Mouse (Mus musculus) layer of hippocampus, adult 18-20 months (tissue): Measurements from ENCODE around the gene Ccdc146. TPM values are rescaled to one million over a fixed set of nuclear protein-coding genes. Genes with fewer than 3 reads are reported as not detected.
A peak's percentile ranks its signal among the peaks of the same experiment; 100 is the strongest.
"Not testable (repeated sequence)": the region's sequence is repeated elsewhere in the genome, so short reads cannot be mapped to it uniquely, and the experiment has no call there.

Experiments used
- DNase-seq, 2 experiments: peaks; one replicate each; pipeline ENCODE4 v3.0.0; 2022; ENCODE audit warnings: low spot score in 2 of 2
- total RNA-seq, 2 experiments: library from RNA; stranded (reverse); gene quantifications; 2 replicates each; pipeline ENCODE4 v1.2.3; 2021

Ccdc146 gene
- total RNA-seq, 2 experiments from 2014 or later: 0.48 to 0.69 TPM

DNA sequence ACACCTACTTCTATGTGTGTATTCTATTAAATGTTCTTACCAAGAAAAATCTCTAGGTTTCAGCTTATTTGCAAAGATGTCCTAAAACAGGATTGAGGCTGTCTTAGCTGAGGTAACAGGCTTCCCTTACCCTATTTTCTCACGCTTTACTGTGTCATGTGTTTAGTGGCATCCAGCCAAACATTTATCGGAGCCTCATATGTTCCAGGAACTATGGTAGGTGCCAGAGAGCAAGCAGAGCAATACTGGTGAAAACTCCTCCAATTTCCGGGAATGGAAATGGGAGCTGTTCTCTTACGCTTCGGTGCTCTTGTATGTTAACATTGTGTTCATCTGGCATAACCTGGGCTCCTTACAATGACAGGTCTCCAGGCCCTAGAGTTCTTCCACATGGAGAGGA is 92.8 kb downstream of the Ccdc146 start:
- no peak for DNase-seq

DNA sequence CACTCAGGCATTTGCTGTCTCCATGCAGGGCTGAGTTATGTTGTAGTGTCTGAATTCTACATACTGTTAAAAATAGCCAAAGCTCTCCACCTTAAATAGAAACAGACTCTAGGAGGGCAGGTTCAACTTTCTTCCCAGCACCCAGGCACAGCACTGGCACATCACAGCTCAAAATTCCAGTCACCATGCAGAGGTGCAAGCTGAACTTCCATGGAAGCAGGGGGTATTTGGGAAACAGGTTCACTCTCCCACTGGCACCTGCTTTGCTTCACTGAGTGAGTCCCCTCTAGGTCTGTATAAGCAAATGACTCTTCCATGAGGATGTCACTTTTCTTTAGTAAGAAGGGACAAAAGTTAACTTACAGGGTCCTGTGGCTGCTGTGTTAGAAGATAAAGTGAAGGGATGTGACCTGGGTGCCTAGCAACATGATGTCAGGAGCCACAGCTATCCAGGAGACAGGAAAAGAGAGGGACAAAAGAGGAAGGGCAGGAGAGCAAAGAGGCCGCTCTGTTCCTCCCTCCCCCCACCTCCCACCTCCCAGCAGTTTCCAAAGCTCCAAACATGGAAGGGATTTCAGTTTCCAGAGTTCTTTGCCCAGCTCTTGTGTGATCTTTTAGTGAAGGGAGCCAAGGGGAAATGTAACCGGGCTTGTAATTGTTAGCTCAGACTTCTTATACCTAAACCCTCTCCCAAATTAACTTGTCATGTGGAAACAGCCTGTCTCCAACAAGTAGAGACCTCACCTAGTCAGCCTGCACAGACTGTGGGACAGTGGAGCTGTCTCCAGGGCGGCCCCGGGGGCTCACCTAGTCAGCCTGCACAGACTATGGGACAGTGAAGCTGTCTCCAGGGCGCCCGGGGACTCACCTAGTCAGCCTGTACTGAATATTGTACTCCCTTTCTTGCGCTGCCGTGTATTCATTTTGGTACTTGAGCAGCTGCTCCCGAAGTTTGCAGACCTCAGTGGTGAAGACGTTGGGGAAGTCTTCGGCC is 94.5 kb downstream of the Ccdc146 start:
- DNase-seq: no peak

DNA sequence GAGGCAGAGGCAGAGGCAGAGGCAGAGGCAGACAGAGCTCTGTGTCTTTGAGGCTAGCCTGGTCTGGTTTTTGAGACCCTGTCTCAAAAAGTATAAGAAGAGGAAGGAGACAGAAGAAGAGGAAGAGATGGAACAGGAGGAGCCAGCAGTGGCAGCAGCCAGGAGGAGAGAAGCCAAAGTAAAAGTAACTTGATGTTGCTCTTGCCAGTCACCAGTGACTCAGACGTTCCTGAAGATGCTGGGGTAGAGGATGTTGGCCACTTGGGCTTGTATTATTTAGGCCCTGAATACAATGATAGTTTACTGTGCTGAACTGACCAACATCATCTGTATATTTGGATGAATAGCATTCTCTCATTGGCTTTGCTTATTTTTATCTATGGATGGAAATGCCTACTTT is 95.9 kb downstream of the Ccdc146 start:
- DNase-seq: no peak

DNA sequence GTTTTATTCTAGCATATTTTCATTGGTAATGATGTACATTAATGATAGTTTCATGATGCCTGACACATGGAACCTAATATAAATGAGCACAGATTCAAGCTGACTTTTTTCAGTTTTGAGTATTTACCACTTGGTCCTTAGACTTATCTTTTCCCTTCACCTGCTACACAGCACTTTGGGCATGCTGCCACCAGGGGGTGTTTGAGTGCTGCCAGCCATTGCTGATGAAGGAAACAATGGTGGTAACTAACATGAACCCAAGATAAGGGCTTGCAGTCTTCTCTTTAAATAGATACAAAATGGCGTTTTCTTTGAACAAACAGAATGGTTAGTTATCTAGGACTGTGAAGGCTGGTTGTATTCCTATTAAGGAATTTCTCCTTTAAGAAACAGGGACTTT is 98.0 kb downstream of the Ccdc146 start:
- DNase-seq: peak in 1 of 2 experiments; percentile 41

DNA sequence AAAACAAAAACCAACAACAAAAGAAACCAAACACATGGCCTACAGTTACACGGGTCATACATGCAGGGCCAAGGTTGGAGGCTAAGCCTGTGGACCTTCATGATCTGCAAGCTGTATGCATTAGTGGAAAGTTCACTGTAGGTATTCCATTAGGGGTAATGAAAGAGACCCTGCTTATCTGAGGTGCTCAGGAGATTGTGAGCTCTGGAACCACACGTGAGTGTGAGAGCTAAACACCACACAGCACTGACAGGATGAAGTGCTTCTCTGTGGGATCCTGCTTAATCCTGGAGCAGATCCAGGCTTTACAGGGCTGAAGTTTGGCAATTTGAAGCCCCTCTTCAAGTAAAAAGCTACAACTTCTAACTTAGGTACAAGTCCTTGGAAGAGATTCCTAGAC is 104.3 kb downstream of the Ccdc146 start:
- DNase-seq: no peak

DNA sequence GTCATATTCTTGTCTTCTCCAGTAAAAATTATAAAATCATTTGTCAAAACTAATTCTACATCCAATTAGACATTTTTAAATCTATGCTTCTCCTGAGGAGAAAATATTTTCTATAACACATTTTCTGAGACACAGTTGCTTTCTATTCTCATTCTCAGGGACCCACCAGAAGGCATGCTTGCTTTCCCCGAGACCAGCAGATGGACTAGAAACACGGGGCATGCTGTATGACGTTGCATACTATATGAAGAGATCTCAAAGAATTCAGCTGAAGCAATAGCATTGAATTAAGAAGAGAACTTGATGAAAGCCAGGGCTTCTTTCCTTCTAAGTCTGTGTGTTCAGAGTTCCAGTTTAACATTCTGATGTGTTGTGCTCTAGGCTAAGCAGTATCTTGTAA is 109.8 kb downstream of the Ccdc146 start:
- no peak for DNase-seq

DNA sequence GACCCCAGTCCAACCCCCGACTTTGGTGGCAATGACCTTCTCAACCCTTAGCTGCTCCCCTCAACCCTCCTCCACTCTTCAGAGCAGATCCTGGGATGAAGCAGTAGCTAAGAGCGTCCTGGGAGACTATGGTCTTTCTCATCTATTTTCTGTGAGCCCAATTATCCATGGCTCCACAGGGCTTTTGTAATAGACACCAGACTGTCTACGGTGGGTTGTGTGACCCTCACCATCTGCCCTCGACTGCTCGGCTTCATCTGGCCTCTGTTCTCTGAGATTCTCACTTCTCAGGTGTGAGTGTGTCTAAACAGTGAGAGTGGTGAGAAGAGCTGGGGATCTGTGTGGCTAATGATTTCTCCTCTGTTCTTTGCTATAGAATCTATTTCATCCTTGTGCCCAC is 117.3 kb downstream of the Ccdc146 start:
- DNase-seq: no peak

DNA sequence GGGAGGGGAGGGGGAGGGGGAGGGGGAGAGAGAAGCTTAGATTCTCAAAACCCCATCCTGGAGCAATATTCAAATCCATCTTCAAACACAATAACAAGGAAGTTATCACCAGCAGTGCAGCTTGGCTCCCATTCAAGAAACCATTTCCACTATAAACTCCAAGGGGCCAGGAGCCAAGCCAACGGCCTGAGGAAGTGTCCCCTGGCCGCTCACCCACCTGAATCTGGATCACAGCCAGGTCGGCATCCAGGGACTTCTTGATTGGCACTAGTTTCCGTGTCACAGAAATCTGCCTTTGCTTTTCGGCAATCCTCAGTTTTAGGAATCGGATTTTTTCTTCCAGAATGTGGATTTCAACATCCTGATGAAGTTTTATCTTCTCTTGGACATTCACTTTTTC is 123.5 kb downstream of the Ccdc146 start:
- no peak for DNase-seq

DNA sequence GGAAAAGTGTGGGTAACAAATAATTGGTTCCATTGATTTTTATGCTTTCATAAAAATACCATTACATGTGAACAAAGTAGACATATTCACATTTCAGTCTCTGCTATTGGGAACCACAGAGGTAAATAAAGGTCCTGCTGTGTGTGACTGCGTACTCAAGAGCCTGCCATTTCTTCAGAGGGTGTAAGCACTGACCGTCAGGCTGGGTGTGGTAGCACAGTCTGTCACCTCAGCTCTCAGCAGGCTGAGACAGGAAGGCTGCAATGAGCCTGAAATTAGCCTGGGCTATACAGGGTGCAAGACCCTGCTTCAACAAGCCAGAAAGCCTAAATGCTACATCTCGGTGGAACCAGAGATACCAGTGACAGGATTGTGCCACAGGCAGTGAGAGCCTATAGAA is 124.4 kb downstream of the Ccdc146 start:
- DNase-seq: no peak

DNA sequence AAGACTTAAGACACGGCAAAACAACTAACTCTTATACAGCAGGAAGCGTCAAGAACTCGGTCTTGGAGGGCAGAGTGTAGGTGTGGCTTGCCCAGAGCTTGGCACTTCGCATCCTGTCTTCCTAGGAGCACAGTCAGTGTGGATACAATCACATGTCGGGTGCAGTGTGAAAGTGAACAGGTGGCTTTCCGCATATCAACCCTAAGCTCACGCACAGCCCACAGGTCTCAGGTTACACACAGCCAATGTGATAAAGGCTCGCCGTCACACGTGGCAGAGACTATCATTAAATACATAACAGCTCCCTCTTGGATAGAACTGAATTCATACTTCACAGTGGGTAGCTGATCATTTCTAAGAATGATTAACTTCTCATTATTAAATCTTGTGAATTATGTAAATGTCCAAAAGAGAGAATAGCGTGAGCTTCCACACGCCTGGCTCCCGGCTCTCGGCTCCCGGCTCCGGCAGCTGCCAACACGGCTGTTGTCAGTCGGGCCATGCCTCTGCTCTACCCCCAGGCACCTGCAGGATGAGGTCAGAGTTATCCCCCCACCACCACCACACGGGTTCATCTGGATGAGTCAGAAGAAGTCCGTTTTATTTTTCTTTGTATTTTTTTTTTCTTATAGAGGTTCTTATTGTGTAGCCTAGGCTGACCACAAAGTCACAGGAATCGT is 125.3 kb downstream of the Ccdc146 start:
- no peak for DNase-seq

DNA sequence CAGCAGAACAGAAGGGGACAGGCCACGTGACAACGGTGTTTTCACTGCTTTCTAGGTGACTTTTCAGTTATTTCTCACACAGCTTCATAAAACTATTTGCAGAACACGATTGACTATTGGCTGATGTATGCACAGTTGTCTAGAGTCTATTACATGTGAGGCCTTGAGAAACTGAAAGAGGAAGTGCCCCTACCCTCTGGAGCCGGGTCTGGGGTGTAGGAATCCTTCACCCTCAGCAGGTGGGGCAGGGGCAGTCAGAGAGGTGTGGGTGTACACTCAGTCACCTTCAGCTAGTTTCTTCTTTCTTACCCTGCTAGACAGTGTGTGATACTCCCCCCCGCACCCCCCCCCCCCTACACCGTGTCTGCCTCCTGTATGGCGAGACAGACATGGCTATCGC is 128.8 kb downstream of the Ccdc146 start:
- DNase-seq: no peak

DNA sequence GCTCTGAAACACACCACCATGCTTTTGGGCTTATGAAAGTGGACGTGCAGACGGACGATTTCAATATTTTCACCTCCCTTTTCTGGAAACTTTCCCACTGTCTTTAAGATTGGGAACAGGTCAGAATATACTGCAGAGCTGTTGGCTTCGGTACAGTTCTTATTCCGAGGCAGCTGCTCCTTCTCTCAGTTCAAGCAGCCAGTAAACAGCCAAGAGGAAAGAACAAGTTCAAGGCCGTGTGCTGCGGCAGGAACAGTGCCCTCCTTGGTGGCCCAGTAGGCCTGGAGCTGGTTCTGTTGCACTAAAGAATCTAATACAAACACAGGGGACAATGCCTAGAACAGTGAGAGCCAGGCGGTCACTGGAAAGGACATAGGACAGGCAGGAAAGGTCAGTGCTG is 133.9 kb downstream of the Ccdc146 start:
- DNase-seq: no peak

DNA sequence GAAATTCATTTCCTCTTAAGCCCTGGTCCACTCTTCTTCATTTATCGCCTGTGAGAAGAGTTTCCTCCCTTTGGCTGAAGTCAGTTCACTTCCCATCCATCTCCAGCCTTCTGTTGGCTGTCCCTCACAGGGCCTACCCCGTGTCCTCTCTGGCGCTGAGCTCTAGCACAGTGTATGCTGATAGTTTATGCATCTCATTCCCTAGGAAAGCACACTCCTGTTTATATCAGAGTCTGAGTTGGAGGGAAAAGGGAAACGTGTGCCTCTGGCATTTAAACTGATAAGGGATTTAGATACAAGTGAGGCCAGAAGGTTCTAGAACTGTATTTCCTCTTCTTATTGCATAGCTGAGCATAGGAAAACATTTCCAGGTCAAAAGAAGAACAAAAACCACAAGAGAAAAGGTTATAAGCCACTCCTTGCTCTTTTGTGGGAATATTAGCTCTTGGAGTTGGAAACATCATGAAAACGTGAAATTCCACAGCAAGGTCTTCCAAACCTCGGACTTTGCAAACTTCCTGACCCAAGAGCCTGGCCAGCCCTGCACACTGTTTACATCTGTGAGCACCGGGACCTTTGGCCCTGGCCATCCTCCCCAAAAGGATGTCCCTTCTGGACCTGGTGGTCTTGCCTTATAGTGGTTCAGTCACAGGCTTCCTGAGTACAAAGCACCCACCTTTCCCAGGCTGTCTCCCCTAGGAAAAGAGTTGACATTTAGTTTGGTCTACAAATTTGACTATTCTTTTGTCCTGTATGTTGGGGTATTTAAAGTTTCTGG is 135.6 kb downstream of the Ccdc146 start:
- DNase-seq: no peak

DNA sequence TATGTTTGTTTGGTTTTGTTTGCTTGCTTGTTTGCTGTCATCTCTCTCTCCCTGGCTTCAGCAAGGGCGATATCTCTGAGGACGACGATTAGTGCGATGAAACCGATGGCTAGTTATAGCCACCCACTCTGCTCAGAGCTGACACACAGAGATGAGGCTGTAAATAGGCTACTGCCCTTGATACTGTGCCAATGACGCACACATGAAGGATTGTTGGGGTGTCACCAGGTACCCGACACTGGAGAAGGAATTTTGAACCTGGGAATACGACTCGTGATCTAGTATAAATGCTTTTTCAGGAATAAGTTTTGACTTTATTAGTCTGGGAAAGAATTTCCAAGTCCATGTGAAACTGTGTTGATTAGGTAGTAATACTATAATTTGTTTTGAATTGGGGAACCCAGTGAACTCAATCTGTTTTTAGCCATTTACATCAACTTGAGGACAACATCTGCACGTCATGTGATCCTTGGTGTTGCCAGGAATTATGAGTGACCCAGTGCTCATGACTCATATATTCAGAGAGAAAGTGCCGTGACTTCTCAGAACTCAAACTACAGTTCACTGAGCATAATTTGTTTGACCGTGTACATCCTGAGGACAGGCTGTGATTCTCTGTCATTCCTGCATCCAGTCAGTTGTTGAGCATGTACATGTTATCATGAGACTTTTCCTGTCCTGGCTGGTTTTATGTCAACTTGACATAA is 141.0 kb downstream of the Ccdc146 start:
- DNase-seq: no peak

DNA sequence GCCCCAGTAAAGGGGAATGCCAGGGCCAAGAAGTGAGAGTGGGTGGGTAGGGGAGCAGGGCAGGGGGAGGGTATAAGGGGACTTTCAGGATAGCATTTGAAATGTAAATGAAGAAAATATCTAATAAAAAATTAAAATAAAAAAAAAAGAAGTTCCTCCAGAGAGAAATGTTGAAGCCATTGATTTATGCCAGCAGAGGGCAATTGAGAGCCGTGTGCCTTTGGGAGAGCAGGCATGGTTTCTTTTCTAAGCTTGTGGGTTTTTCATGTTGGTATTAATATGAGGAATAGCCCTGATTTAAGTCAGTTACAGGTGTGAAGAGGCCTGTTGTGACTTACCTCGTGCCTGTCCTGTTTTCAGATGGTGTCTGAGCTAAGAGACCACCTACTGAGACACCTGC is 146.8 kb downstream of the Ccdc146 start:
- DNase-seq: not testable (repeated sequence)

DNA sequence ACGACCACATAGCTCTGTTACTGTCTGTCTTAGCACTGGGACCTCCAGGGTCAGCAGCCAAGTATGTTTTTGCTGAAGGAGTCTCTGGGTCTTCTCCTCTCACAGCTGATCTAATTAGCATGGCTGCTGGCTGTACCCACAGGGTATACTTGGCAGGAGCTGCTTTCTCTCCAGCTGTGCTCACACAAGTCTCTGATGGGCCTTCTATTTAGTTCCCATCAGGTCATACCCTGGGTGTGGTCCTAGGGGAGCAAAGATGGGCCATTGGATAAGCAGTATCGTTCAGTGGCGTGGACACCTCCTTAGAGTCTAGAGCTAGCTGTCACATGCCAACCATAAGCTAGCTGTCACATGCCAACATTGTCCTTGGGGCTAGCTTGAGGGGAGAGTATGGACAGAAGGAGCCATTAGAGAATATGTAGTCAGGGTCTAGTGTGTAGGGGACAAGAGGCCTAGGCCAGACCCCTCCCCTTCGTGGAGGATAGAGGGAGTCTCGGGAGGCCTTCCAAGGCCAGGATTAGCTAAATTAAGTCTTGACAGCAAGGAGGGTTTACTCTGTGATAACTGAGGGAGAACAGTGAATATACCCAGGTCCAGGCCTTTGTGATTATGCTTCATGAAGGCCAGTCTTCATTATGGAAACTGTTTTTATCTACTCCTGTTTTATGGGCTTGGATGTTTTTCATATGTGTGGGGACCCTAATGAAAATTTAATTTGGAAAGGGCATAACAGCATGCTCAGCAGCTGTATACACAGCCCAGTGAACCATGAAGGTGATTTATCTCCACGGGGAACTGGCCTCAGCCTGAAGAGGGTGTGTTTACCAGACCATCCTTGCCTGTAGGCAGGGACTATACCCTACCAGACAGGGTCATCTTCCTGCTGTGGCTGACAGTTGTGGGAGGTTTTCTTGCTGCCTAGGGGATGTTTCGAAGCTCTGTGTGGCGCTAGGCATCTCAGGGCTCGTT is 152.8 kb downstream of the Ccdc146 start:
- no peak for DNase-seq

DNA sequence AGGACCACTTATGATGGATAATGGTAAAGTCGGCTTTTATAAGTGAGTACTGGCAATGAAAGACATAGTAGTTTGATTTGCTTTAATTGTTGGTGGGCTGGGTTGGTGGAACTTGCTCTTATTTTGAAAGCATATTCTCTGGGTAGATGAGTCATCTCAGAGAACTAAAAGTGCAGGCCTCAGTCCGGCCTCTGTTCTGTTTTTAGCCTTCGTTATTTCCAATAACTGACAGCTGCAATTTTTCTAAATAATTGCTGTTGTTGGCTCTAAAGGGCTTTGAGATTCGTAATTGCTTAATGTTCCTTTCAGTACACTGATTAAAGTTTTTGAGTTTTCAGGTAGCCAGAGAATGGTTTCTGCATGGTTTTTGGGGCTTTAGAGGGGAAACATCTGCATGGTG is 153.7 kb downstream of the Ccdc146 start:
- DNase-seq: no peak

DNA sequence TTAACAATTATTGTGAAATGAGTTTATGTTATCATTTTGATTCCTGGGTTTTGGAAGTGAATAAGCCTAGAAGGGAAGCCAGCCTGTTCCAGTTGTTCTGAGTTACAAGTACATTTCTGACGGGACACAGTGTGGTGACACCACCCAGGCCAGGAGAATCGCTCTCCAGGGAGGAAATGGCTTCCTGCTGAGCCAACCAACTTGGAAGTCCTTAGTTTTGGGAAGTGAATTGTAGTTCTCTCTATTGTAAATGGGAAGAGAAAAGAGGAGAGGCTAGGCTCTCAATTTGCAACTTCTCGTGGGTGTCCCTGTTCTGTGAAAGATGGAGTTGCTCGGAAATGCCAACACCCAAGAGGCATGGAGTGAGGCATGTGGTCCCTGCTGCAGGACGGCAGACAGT is 155.0 kb downstream of the Ccdc146 start:
- DNase-seq: no peak

DNA sequence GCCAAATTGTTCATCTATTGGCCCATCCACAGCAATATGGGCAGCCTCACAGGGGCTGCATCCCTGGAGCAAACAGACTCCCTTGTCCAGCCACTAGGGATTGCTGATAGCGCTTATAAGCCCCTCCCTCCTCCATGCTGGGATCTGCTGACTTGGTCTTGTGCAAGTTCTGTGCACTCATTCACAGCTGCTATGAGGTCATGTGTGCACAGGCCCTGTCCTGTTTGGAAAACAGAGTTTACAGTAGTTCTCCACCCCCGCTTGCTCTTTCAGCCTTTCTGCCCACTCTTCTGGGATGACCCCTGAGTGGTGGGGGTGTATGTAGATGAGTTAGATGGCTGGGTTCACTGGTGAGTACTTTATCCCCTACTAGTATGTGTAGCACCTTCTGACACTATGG is 157.4 kb downstream of the Ccdc146 start:
- DNase-seq: no peak

DNA sequence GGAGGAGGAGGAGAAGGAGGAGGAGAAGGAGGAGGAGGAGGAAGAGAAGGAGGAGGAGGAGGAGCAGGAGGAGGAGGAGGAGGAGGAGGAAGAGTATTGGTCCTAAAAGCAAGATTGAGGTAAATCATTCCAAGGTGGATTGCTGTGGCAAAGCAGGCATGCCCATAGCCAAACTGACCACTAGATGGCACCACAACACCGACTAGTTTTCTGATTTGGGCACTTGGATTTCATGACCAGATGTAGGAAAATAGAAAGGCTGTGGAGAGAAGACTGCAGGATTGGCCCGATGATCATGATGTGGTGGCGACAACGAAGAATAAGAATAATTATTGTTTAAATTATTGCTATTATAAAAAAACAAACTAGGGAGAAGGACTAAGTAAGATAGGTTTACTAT is 159.4 kb downstream of the Ccdc146 start:
- DNase-seq: peak; percentile 72 to 95
